Mouse (Mus musculus) lung, embryonic 14.5 days (tissue): ENCODE data around the gene Cd27. TPM values are rescaled to one million over a fixed set of nuclear protein-coding genes. Genes with fewer than 3 reads are reported as not detected.

Experiments
- ATAC-seq: fragments of 200-750 bp; cut with Nextera tagmentation; 2 replicates; pipeline ENCODE4 v1.8.0; 2017; ENCODE audit warnings: mild to moderate bottlenecking, moderate TSS enrichment, moderate library complexity; ENCODE audit not compliant: insufficient read depth
- DNase-seq: peaks from one replicate; pipeline ENCODE4 v3.0.0-alpha.2; 2015
- H3K27ac ChIP-seq: fragments of 300-500 bp; sonication (generic); 2 replicates; pipeline ENCODE4 v1.5.1; 2014; ENCODE audit warnings: low read depth, mild to moderate bottlenecking, moderate library complexity
- H3K27me3 ChIP-seq: fragments of 300-500 bp; sonication (generic); 2 replicates; pipeline ENCODE4 v1.6.1; 2014; ENCODE audit warnings: low read length, control low read depth; ENCODE audit not compliant: insufficient read depth
- H3K36me3 ChIP-seq: fragments of 300-500 bp; sonication (generic); 2 replicates; pipeline ENCODE4 v1.6.1; 2014; ENCODE audit warnings: control low read depth; ENCODE audit not compliant: insufficient read depth
- H3K4me1 ChIP-seq: fragments of 300-500 bp; sonication (generic); 2 replicates; pipeline ENCODE4 v1.6.1; 2014; ENCODE audit warnings: antibody characterized with exemption, control low read depth; ENCODE audit not compliant: insufficient read depth
- H3K4me2 ChIP-seq: fragments of 300-500 bp; sonication (generic); 2 replicates; pipeline ENCODE4 v1.6.1; 2014; ENCODE audit warnings: mild to moderate bottlenecking
- H3K4me3 ChIP-seq: fragments of 300-500 bp; sonication (generic); 2 replicates; pipeline ENCODE4 v1.5.1; 2014; ENCODE audit warnings: low read depth, low read length
- H3K9ac ChIP-seq: fragments of 300-500 bp; sonication (generic); 2 replicates; pipeline ENCODE4 v1.6.1; 2014
- H3K9me3 ChIP-seq: fragments of 300-500 bp; sonication (generic); 2 replicates; pipeline ENCODE4 v1.6.1; 2016; ENCODE audit warnings: low read depth, low read length, control low read depth
- CTCF ChIP-seq: IDR thresholded peaks from 2 replicates; pipeline ENCODE4 v1.5.1; 2016; ENCODE audit warnings: antibody characterized with exemption, low read depth
- WGBS: fragments of 180-500 bp; shearing (Covaris S2); extraction: QIAGEN DNeasy Blood & Tissue Kit; methylation state at CpG from one replicate; pipeline ENCODE4 v1.1.7; 2014; 5-methylcytosine and 5-hydroxymethylcytosine counted together
- polyA plus RNA-seq: library from polyadenylated mRNA; unstranded; fragments of >200 nt; fragmentation: Nextera tagmentation; extraction: Ambion mirVana; gene quantifications from 2 replicates; pipeline ENCODE4 v1.2.1, GENCODE M21; 2014

Gene Cd27
- polyA plus RNA-seq, 1 experiment from 2014 or later, result 2.0 TPM

DNA sequence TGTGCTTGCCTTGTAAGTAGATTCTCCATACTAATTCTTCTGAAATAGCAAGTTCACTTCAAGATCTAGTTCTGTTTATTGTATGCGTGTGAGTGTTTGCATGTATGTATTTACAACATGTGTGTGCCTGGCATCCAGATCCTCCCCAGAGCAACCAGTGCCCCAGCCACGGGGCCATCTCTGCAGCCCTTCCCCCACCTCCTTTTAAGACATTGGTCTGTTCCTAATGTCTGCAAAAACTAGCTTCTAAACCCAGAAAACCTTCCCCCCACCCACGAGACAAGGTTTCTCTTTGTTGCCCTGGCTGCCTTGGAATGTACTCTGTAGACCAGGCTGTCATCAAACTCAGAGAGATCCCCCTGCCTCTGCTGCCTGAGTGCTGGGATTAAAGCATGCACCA lies 14.2 kb downstream of the Cd27 start:
- 62% methylated on average over 3 of the region's 3 CpGs for WGBS

GRCm38 (mm10) chr6:125222146-125222545 lies 14.7 kb downstream of the Cd27 start:
- Histone ChIP-seq H3K4me3 (no peak overlapping the region), H3K27me3 (no peaks in the 10 kb centered on the region), H3K4me2 (no peak overlapping the region), H3K9ac (no peak overlapping the region), H3K9me3 (no peaks in the 10 kb centered on the region), H3K27ac (no peak overlapping the region), H3K36me3 (0 out of 2 replicates have a peak, but pooled peaks cover 6% of the 10 kb centered on the region), H3K4me1 (no peaks in the 10 kb centered on the region)
- ATAC-seq (no peak), DNase-seq (peak; percentile 48)
- no peak for TF ChIP-seq CTCF
- WGBS, result 49% methylated on average over 2 of the region's 2 CpGs

More for the DNA sequence above, 14.2 kb downstream of the Cd27 start:
- no peaks in the 10 kb centered on the region for H3K9me3 ChIP-seq
- H3K36me3 ChIP-seq, result 0 out of 2 replicates have a peak, but pooled peaks cover 6% of the 10 kb centered on the region
- H3K27ac ChIP-seq, result no peak overlapping the region
- no peak for TF ChIP-seq CTCF
- no peak overlapping the region for H3K4me2 ChIP-seq
- no peak overlapping the region for H3K4me3 ChIP-seq
- ATAC-seq (no peak), DNase-seq (no peak)
- H3K27me3 ChIP-seq, result no peaks in the 10 kb centered on the region
- H3K4me1 ChIP-seq, result no peaks in the 10 kb centered on the region
- H3K9ac ChIP-seq, result no peak overlapping the region

GRCm38 (mm10) chr6:125221115-125221745 lies 15.6 kb downstream of the Cd27 start:
- DNase-seq, result no peak
- Histone ChIP-seq H3K27ac (no peak overlapping the region), H3K27me3 (no peaks in the 10 kb centered on the region), H3K9me3 (no peaks in the 10 kb centered on the region), H3K4me2 (no peak overlapping the region), H3K4me1 (no peaks in the 10 kb centered on the region), H3K4me3 (no peak overlapping the region), H3K36me3 (0 out of 2 replicates have a peak, but pooled peaks cover 6% of the 10 kb centered on the region), H3K9ac (no peak overlapping the region)
- WGBS, result 87% methylated on average over 20 of the region's 20 CpGs
- ATAC-seq, result no peak
- no peak for TF ChIP-seq CTCF

DNA sequence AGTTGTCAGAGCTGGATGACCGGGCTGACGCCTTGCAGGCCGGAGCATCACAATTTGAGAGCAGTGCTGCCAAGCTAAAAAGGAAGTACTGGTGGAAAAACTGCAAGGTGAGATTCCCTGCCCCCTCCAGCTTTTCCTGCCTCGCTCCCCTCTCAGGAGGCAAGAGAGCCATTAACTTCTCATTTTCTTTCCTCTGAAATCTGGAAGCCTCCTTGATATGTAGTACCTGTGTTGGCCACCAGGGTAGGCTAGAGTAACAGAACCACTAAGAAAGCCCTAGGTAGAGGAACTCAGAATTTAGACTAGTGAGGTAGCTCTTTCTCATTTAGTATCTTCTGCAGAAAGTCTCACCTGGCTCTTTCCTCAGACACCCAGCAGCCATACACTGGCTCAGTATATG lies 17.8 kb downstream of the Cd27 start:
- peaks cover 3% of the 10 kb centered on the region for H3K27me3 ChIP-seq
- no peak overlapping the region for H3K9ac ChIP-seq
- H3K36me3 ChIP-seq, result no peaks in the 10 kb centered on the region
- peak; percentile 79 for TF ChIP-seq CTCF
- ATAC-seq, result no peak
- peak; percentile 80 for DNase-seq
- H3K27ac ChIP-seq, result no peak overlapping the region
- H3K4me1 ChIP-seq, result no peaks in the 10 kb centered on the region
- no peak overlapping the region for H3K4me2 ChIP-seq
- H3K4me3 ChIP-seq, result no peak overlapping the region
- no peaks in the 10 kb centered on the region for H3K9me3 ChIP-seq
- WGBS, result 71% methylated on average over 4 of the region's 4 CpGs

DNA sequence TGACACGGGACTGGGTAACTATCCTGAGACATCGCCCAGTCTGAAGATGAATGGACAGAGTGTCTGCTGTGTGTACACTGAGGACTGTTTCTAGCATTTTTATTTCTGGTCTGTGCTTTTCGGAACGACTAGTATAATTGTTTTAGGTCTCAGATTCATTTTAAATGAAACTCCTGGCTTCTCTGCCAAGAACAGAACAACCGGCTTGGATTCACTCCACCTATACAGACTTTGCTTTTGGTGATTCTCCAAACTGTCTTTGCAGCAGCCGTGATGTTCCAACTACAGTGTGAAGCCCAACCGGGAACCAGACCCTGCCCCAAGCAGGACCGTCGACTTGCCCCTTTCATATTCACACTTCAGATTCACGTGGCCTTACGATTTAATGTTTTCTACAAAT lies 18.9 kb downstream of the Cd27 start:
- Histone ChIP-seq H3K27ac (no peak overlapping the region), H3K9me3 (no peaks in the 10 kb centered on the region), H3K27me3 (peaks cover 5% of the 10 kb centered on the region), H3K4me2 (no peak overlapping the region), H3K4me3 (no peak overlapping the region), H3K36me3 (no peaks in the 10 kb centered on the region), H3K9ac (no peak overlapping the region), H3K4me1 (no peaks in the 10 kb centered on the region)
- ATAC-seq (no peak), DNase-seq (no peak)
- 77% methylated on average over 11 of the region's 11 CpGs for WGBS
- no peak for TF ChIP-seq CTCF

DNA sequence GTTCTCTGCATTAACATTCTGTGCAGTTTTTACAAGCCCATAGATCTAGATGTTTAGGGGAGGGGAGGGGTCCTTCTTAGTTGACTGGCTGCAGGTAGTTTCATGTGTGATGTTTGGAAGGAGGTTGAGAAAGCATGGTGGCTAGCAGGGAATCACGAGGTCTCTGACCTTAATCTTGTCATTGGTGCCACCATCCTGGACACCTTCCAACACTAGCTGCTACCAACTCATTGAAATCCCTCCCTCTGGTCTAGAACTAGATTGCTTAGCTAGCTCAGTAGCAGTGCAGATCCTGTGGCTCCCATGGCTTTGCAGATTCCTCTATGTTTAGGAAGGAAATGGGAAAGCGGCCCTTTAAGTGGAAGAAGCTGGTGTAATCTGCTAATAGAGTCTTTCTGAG lies 19.9 kb downstream of the Cd27 start:
- DNase-seq, result no peak
- WGBS, result 76% methylated on average over 2 of the region's 2 CpGs
- Histone ChIP-seq H3K36me3 (no peaks in the 10 kb centered on the region), H3K4me2 (no peak overlapping the region), H3K4me1 (no peaks in the 10 kb centered on the region), H3K9ac (no peak overlapping the region), H3K27me3 (peaks cover 5% of the 10 kb centered on the region), H3K9me3 (no peaks in the 10 kb centered on the region), H3K4me3 (no peak overlapping the region), H3K27ac (no peak overlapping the region)
- TF ChIP-seq CTCF, result no peak
- ATAC-seq, result no peak

DNA sequence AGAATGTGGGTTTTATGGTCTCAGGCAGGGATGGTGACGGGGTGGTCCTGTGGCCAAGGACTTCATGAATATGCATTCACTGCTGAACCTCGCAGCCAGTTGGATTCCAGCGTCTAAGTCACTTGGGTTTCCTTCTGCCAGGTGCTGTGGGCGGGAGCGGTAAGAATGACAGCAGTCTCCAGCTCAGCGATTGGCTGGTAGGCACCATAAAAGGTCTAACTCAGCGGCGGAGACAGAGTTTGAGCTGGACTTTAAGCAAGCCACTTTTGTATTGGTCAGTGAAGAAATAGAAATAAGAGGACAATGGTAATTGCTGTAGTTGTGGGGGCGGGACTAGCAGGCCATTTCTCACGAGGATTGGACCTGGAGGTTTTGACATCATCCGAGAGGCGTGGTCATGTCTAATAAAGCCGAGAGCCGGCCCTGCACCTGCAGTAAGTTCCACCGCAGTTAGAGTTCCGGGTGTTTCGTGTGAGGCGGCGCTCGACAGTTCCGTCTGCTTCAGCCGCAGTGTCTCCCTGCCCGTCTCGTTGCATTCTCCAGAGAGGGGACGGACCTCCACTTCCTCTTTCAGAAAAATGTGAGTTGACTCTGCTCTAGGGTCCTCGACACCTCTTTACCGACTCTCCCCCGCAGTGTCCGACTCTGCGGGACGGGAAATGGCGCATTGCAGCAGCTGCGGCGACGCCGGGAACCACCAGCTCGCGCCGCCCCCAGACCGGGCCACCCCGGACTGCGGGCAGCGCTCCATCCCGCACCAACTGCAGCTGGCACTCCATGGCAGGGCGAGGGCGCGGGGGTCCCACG lies 21.5 kb downstream of the Cd27 start, which contains the start of gene Vamp1:
Gene Vamp1, plus strand, starts transcription at position 404 of the 807 bp plus-strand sequence.
- no peaks in the 10 kb centered on the region for H3K9me3 ChIP-seq
- H3K4me3 ChIP-seq, result peak within 1 kb of the TSS; percentile 61
- H3K4me2 ChIP-seq, result peak within 1 kb of the TSS; percentile 88
- under 1% methylated on average over 48 of the region's 48 CpGs for WGBS
- TF ChIP-seq CTCF, result no peak
- no peaks in the 10 kb centered on the region for H3K36me3 ChIP-seq
- H3K4me1 ChIP-seq, result no peaks in the 10 kb centered on the region
- H3K27ac ChIP-seq, result peak within 1 kb of the TSS; percentile 69; the same call in 1 of the 2 replicates
- DNase-seq, result peak; percentile 97
- peak; percentile 96 for ATAC-seq
- peaks cover 5% of the 10 kb centered on the region for H3K27me3 ChIP-seq
- peak within 1 kb of the TSS; percentile 71 for H3K9ac ChIP-seq
